Mouse (Mus musculus) myocyte (in vitro differentiated cells): ENCODE measurements around the gene Spock1.

Source experiments
- E2F4 ChIP-seq: IDR thresholded peaks from one replicate; pipeline ENCODE4 v1.6.1; 2011; ENCODE audit warnings: mild to moderate bottlenecking, control low read depth, moderate library complexity; ENCODE audit not compliant: insufficient read depth
- MAX ChIP-seq: IDR thresholded peaks from one replicate; pipeline ENCODE4 v1.6.1; 2011; ENCODE audit warnings: low read depth, mild to moderate bottlenecking, control low read depth
- MYOD1 ChIP-seq, 3 experiments: IDR thresholded peaks; one replicate each; pipeline ENCODE4 v1.6.1; 2011; ENCODE audit warnings: control low read depth in 2 of 3, low read depth in 2 of 3, mild to moderate bottlenecking in 2 of 3, moderate library complexity in 1 of 3; ENCODE audit not compliant: insufficient read length in 2 of 3, control insufficient read depth in 1 of 3
- MYOG ChIP-seq, 3 experiments: IDR thresholded peaks; one replicate each; pipeline ENCODE4 v1.6.1; 2011; ENCODE audit warnings: control low read depth in 2 of 3, low read depth in 2 of 3, mild to moderate bottlenecking in 2 of 3; ENCODE audit not compliant: insufficient read length in 2 of 3, control insufficient read depth in 1 of 3, insufficient read depth in 1 of 3
- POLR2A ChIP-seq: IDR thresholded peaks from one replicate; pipeline ENCODE4 v1.6.1; 2011; ENCODE audit warnings: low read depth, mild to moderate bottlenecking, control low read depth, moderate library complexity; ENCODE audit not compliant: insufficient read length
- REST ChIP-seq: IDR thresholded peaks from one replicate; pipeline ENCODE4 v1.6.1; 2011; ENCODE audit warnings: mild to moderate bottlenecking, control low read depth, moderate library complexity; ENCODE audit not compliant: insufficient read depth, insufficient read length
- TCF12 ChIP-seq: IDR thresholded peaks from one replicate; pipeline ENCODE4 v1.6.1; 2011; ENCODE audit warnings: mild to moderate bottlenecking, control low read depth; ENCODE audit not compliant: poor library complexity, insufficient read depth, severe bottlenecking

- TF ChIP-seq MAX, result no peak
- TF ChIP-seq MYOD1 (IDR thresholded peaks at IDR 0.05; ENCODE audit: control insufficient read depth in 1 of 3, insufficient read length in 2 of 3, low read depth in 2 of 3), result no peak
- no peak for TF ChIP-seq POLR2A
- no peak for TF ChIP-seq TCF12
- TF ChIP-seq MYOG (IDR thresholded peaks at IDR 0.05; ENCODE audit: control insufficient read depth in 1 of 3, insufficient read depth in 1 of 3, insufficient read length in 2 of 3, low read depth in 2 of 3), result no peak
- no peak for TF ChIP-seq E2F4
- no peak for TF ChIP-seq REST
Measured at GRCm38 (mm10) chr13:57656606-57657005, 251.5 kb downstream of the Spock1 start.
